Mouse (Mus musculus) cerebral cortex, adult 2 months (tissue): ENCODE results near the gene Scamp1.

Experiments
- WGBS: fragments of 180-500 bp; shearing (Covaris S2); methylation state at CpG from one replicate; pipeline ENCODE4 v1.1.7; 2018; 5-methylcytosine and 5-hydroxymethylcytosine counted together

Scamp1 gene

DNA sequence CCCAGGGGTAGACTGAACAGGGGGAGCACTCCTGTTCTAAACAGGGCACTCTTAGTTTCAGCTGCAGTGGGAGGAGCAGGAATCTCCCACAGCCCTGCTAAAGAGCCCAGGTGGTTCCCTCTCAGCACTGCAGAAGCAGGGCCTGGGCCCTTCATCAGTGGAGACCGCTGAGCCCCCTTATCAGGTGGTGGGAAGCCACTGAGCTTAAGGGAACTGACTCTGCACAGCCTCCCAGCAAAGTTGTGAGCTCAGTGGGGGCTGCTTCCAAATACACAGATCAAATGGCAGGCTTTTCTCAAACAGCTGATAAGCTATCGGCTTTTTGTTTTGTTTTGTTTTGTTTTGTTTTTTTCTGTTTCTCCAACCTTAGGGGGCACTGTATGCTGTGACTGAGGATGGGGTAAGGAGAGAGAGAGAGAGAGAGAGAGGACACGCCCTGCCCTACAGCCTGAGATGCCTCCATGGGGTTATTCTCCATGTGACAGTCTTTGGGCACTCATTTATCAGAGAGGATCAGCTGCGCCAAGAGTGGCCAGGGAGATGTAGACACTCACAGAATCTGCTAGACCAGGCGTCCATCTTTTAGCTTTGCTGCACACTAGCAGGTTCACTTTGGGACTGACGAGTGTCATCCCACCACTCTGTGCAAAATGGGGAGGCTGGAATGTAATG is 110.1 kb downstream of the Scamp1 start:
- WGBS, result 70% methylated on average over 6 of the region's 6 CpGs

DNA sequence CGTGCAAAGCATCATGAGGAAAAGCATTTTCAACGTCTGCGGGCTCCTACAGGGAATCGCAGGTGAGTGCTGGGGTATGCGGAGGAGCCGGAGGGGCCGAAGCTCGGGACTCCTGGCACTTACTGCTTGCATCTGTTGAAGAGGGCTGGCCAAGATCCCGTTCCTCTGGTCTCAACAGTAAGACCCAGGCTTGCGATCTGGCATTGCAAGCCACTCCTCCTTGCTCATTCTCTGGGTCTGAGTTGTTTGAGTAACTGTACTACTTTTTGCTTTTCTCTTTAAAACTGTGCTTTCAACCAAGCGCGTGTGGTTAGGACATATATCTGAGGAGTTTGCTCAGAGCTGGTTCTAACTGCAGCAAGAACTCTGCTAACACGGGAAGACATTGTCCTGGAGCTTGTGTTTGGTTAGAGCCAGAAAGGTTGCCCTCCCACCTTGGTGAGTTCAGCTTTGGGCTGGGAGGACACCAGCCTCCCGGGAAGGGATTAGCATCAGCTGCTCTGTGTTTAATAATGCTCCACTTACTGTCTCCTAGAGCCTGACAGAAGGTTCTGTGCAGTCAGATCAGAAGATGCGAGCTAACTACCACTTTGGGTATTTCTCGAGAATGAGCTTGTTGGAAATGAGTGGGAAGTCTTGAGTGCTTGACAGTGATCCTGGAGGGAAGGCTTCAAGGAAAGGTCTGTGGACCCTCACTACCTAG is 110.9 kb downstream of the Scamp1 start:
- WGBS, result 22% methylated on average over 16 of the region's 16 CpGs

DNA sequence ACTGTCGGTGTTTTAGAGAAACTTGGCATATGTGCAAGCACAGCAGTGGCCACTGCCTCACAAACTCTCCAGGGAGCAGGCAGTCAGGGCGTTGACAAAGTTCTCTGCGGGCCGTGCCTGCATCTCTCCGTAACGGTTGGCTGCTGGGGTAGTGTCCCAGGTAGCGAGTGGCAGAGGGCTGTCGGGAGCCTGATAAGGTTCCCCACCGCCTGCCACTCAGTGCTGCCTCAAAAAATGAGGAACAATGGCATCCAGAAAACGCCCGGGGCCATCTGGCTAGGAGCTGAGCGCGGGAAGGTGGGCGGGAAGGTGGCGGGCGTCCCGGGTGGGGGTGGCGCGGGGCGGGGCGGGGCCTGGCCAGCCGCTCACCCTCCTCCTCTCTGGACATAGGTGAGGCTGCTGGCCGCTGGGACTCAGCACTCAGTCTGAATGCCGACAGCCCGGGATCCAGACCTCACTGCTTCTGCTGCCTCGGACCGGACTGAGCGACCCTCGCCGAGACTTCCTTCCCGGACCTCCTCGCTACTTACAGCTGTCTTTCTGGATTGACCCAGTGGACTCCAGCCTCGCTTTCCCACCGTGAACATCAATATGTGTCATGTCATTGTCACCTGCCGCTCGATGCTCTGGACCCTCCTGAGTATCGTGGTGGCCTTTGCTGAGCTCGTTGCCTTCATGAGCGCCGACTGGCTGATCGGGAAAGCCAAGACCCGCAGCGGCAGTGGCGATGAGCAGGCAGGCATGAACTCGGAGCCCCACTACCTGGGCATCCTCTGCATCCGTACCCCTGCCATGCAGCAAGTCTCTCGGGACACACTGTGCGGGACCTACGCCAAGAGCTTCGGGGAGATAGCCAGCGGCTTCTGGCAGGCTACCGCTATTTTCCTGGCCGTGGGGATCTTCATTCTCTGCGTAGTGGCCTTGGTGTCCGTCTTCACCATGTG is 111.8 kb downstream of the Scamp1 start:
- 7% methylated on average over 55 of the region's 55 CpGs for WGBS

DNA sequence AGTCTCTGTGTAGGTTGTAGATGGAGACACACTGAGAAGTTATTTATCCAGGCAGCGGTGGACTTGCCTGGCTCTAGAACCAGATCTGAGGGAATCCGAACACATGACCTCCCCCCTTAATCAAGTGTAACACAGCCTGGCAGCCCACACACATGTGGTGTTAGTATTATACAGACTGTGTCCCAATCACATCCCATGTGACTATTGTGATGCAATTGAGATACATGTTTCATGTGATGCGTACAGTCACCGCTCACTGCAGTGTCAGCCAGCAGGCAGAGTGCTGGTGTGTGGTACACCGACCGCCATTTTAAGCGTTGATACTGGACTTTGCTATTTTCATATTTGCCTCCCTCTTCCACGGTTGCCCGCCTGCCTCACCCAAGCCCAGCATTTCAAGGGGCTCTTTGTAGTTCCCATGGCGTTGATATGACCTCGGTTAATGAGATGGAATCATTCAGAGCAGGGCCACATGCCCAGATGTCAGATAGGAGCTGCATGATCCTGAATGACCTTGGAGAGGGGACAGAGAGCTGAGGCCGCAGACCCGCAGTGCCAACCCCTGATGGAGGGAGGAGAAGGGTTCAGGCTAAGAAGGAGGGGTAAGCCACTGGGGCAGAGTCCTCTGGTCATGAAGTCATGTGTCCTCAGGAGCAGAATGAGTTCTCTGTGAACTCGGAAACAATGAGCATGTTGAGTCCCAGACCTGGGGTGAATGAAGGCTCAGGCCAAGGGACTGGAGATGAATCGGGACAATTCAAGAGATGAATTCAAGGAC is 112.9 kb downstream of the Scamp1 start:
- 84% methylated on average over 15 of the region's 15 CpGs for WGBS

DNA sequence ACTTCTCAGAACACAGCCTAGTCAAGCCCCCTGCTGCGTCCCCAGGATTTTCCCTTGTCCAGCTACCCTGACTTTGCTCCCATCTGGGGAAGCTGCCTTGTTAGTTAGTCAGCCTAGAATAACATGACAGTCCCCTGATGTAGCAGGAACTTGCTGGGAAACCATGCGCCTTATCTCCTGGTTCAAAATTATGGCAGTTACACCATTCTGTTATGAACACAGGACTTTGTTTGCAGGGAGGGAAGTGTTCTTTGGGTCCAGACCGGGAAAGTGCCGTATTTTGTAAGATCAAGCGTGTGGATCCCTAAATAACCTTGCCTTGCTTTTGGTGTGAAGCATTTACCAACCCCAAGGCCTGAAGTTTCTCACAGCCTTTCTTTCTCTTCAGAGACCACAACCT is 114.0 kb downstream of the Scamp1 start:
- 91% methylated on average over 5 of the region's 5 CpGs for WGBS

DNA sequence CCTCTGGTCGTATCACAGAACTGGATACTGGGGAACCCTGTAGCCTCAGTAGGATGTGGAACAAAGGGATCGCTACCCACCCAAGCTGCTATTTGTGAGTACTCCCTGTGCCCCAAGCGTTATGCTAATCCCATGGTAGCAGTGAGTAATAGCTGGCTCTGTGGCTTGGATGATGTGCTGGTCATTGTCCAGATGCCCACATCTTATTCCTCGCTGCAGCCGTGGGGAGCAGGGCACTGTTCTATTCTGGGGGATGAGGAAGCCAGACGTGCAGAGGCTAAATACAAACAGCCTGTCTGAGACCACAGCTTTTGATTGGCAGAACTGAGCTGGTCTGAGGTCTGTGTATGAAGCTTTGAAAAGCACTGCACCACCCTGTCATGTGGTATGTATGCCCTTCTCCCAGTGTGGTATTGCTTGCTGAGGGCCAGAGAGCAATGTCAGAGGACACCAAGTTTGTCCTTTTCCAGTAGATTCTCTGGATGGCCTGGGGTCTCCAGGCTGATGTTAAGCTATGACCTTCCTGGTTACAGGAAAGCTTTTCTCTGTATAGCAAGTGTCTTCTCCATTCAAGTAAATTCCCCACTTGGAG is 116.2 kb downstream of the Scamp1 start:
- WGBS, result 49% methylated on average over 6 of the region's 6 CpGs

DNA sequence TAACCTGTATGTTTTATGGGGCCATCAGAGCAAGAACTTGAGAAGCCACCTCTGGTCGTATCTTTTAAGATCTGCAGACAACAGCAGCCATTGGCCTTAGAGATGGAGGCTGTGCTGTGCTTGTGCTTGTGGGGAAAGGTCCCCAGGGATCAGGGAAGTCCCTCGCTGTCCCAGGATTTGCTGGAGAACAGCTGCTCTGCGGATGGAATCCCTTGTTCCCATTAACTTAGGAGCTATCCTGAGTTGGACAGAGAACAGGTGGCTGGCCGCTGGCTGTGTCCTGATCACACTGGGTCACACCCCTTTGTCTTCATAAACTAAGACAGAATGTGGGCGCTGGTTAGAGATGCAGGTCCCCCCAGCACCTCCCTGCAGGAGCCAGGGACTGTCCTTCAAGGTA is 117.3 kb downstream of the Scamp1 start:
- WGBS, result 91% methylated on average over 5 of the region's 5 CpGs

DNA sequence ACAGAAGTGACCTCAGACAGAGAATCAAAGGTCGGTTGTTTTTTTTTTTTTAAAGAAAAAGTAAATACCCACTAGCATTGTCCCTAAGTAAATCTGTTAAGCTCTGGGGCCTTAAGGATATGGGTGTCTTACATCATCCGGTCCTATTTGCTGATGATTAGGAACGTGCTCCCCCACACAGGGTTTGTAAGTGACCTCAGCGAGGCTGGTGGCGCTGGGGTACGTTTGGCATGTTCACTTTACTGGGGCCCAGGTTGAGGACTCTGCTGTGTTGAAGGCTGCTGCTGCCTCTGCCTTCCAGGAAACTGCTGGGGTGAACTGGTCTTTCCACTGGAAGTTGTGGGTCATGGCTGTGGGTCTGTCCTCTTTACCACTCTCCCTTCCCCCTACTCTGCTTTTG is 121.2 kb downstream of the Scamp1 start:
- WGBS, result 87% methylated on average over 6 of the region's 6 CpGs

DNA sequence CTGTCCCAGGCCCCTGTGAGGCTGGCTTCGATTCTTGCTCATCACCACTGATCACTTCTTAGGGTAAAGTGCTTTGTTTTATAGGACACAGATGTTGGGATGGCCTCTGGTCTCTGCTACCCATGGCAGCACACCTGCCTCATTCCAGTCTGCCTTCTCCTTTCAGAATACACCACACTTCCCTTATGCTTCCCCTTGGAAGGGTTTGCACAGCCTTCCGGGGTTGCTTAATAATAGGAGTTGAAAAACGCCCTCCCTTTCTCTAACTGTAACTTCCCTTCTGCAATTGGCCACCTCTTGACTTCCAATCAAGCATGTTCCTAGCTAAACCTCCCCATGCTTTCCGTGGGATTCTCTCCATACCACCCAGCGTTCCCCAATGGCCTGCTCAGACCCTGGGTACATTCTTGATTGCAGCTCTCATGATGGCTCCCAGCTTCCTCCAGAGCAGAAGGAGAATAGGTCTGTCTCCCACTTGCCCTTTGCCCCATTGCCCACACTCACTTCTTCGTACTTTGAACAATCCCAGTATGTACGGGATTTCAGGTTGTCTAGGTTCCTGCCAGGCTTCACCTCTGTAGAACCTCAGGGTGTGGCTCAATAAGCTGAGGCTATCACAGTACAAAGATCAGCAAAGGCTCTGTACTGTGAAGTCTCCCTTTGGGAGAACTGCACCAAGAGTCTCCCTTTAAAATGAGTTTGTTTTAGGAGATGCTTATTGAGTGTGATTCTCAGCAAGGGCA is 126.0 kb downstream of the Scamp1 start:
- 88% methylated on average over 7 of the region's 7 CpGs for WGBS

DNA sequence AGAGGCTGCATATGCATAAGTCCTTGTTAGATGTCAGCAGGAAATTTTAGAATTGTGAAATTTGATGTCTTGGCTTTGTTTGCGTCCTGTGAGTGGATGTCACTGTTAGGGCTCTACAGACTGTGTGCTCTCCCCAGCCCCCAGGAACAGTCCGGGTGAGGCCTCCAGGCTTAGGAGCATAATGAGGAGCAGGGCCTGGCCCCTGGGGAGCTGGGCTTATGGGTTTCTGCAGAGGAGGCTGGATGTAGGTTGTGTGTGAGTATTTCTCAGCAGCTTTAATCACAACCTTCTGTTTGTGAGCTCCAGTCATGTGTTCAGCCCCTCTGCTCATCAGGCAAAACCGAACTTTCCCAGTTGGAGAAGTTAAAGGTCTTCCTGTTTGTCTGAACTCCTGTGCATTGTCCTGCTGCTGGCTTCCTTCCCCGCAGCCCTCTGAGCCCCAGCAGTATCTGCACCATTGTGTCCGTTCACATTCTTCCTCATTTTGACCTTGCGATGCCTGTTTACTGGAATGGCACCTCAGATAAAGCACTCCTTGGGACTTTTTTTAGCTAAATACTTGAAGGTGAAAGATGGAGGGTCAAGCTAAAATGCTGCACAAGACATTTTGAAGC is 126.7 kb downstream of the Scamp1 start:
- WGBS, result 76% methylated on average over 6 of the region's 6 CpGs

DNA sequence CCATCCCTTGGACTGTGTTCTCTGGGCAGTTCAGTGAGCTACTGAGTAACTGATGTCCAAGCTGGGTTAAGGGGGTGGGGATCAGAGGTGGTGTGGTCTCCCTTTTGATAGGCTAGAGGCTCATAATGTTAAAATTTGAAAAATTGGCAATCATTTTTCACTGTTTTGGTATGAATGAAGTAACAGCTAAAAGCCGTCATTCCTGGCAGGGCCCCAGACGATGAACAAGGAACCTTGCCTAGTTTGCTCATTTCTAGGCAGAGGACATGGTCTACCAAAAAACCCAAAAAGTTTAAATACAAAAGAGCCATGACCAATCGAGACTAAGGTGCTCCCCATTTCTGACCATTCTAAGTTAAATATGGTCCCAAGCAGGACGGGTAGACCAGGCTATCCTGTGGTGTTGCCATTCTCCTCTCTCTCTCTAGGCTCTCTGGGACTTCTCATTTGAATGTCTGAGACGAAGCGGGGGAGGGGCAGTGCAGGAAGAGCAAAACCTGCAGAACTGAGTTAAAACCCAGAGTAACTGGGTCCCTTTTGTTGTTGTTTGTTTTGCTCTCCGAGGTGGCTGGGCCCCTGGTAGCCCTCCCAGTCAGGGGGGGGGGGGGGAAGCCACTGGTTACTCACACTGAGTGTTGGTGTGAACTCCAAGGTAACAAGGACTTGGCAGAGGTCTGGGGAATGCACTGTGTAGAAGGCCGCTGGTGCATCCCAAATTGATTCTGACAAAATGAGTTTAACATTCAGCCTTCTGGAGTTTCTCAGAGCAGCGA is 129.8 kb downstream of the Scamp1 start:
- WGBS, result 55% methylated on average over 9 of the region's 9 CpGs

DNA sequence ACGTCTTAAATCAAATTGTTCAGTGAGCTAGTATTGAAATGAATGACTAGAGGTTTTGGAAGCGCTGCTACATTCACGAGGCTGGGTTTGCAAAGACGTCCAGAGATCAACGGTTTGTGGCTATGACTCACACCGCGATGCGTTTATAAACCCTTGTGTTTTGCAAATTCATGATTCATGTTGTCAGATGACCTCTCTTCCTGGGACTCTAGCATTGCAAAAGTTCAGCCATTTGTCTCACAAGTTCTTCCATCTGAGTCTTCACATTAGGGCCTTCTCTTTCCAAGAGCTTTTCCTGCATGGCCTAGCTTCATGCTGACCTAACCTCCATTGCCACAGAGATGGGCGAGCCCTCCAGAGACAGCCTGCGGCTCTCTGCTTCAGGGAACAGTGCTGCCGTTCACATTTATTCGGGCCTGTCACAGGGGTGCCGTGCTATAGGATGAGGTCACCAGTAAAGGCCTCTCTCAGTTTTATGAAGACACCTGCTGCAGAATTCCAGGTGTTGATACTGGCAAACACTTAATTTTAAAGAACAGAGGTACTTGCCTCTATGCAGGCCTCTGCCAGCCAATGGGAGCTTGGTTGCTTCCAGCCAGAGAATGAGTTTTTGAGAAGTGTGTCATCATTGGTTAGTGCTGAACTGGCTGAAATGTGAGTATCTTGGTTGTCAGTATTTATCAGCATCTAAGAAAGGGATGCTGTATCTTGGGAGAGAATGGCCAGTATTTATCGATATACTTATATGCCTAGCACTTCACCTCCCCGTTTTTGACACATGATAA is 131.0 kb downstream of the Scamp1 start:
- WGBS, result 93% methylated on average over 15 of the region's 15 CpGs

DNA sequence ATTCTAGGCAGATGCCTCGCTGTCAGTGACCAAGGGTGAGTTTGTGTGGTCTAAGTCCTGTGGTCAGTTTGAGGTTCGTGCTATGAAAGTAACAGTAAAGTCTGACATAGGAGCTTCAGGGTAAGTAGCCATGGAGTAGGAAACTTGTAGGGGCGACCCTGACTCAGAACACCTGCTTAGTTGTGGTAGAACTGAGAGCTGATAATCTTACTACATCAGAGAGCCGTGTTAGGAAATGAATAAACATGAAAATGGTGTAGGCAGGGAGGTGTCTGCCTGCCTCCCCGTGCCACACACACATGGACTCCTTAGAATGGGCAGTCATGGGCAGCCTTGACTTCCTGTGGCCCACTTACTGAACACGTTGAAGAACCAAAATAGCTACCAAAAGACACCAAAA is 132.0 kb downstream of the Scamp1 start:
- WGBS, result 79% methylated on average over 6 of the region's 6 CpGs

DNA sequence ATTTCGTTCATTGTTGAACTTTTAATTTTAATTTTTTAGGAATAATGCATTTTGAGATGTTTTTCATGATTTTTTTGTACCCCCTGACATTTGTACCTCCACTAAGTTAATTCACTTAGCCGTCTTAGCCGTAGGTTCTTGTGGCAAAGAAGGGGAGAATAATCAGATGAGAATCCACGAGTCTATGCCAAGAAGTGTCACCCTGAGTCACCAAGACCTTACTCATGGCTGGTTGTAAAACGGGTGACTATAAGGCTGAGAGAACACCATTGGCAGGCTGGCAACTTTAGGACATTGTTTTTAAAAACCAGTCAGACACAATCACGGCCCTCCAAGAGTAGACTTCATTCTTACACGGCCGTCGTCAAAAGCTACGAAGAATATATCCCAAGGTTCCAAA is 132.8 kb downstream of the Scamp1 start:
- 92% methylated on average over 10 of the region's 10 CpGs for WGBS
